Mouse (Mus musculus) layer of hippocampus, postnatal 14 days (tissue): ENCODE results near the gene Fgfr2. TPM values are rescaled to one million over a fixed set of nuclear protein-coding genes. Genes with fewer than 3 reads are reported as not detected.

Experiments used
- DNase-seq, 2 experiments: peaks; one replicate each; pipeline ENCODE4 v3.0.0; 2021 to 2022; ENCODE audit warnings: low spot score in 2 of 2, mixed read lengths in 1 of 2
- total RNA-seq, 2 experiments: library from RNA; stranded (reverse); gene quantifications; 2 replicates each; pipeline ENCODE4 v1.2.3; 2021

The Fgfr2 gene
- total RNA-seq, 2 experiments from 2014 or later = 38.3 to 40.2 TPM

GRCm38 (mm10) chr7:132892311-132892661 lies 230.9 kb downstream of the Fgfr2 start:
- no peak for DNase-seq

DNA sequence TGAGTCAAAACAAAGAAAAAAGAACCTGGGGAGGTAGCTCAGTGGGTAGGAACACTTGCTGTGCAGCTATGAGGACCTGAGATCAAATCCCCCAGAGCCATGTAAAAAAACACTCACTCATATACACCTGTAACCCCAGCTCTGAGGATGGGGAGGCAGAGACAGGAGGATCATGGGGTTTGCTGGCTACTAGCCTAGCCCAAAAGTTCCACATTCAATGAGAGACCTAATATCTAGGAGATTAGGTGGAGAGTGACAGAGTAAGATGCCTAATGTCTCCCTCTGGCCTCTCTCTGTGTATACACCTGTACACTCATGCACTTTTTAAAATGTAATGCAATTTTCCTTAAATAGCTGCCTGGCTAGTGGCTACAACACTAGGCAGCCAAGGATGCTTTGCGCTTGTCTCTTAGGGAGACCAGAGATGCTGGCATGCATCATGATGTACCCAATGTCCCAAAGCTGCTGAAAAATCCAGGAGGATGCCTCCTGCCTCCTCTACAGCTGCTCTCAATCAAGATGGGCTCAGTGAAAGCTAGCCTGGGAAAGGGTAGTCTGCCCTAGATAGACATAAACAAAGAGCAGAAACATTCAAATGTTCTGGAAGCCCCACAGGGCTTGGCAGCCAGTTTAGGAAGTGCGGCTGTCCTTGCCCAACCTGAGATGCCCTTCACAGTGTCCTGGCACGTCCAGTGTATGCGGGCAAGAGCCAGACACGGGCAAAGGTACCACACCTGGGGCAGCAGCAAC lies 231.4 kb downstream of the Fgfr2 start:
- DNase-seq = no peak

- DNase-seq = no peak
These were observed 232.9 kb downstream of the Fgfr2 start for GRCm38 (mm10) chr7:132890201-132890600.

DNA sequence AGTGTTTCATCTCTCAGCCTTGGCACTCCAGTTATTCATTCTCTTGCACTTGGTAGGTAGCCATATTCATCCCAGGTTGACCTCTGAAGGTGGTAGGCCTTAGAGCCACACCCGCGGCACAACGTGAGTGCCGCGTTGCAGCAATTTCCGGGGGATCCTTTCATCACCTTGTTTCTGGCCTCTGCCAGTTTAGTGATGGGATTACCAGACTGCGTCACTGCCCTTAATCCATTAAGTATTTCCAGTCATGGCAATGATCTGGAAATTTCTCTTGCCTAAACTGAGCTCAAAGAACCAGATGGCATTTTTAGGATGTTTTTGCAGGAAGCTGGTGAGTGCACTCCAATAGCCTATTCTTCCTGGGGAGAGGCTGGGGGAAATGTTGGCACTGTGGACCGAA lies 233.5 kb downstream of the Fgfr2 start:
- no peak for DNase-seq

GRCm38 (mm10) chr7:132888518-132889249 lies 234.5 kb downstream of the Fgfr2 start:
- no peak for DNase-seq

DNA sequence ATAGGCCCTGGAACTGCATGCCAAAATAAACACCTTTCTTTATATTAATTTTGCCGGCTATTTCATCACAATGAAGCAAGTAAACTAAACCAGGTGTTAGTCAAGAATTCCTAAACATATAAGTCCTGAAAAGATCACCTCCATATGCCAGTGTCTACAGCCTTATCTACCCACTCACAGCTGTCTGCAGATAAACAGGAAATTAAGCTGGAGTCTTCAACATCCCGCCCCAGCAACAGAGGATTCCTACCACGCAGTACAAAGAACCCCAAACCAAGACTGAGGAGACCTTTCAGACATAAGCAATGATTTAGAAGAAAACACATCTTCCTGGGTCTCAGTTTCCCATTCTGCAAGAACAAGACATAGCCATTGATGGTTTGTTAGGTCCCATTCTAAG lies 235.1 kb downstream of the Fgfr2 start:
- no peak for DNase-seq

GRCm38 (mm10) chr7:132887019-132887804 lies 235.9 kb downstream of the Fgfr2 start:
- no peak for DNase-seq

DNA sequence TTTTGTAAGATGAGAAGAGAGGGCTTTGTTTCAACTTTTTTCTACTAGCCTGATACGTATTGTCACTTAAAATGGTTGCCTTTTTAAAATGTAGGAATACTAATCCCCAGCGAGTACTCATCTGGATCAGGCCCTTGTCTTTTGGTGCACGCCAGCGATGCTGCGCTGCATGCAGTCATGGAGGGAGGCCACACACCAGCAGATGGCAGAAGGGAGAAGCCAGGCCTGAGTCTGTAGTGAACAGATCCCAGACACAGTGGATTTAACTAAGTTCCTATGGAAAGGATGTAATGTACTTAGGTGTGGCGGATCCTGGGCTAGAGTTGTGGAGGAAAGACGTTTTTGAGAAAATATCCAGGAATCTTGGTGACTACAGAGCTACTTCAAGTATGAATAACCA lies 239.1 kb downstream of the Fgfr2 start:
- peak in 1 of 2 experiments; percentile 34 for DNase-seq

GRCm38 (mm10) chr7:132882343-132882742 lies 240.8 kb downstream of the Fgfr2 start:
- no peak for DNase-seq

GRCm38 (mm10) chr7:132880276-132880675 lies 242.9 kb downstream of the Fgfr2 start:
- DNase-seq = no peak

DNA sequence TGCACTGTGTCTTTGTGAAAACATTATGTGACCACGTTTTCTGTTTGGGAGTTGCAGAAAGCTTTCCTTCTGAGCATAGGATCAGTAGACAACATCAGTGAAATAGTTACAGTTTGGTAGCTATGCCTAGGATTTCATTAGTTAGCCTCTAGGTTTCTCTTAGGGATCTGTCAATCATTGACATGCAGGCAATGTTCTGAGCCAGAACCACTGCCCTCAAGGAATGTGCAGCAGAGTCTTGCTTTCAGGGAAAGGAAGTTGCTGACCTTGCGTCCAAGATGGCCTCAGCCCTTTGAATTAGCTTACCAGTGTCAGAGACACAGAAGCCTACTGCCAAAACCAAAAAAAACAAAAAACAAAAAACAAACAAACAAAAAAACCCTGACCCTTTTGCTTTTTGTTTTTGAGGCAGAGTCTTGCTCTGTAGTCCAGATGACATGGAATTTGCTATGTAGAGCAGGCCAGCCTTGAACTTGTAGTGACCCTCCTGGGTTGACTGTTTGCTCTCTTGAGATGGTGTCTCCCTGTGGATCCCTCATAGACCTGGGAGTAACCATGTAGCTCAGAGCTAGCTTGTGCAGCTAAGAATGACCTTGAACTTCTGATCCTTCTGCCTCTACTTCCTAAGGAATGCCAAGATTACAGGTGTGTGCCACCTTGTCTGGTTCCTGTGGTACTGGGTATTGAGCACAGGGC lies 247.6 kb downstream of the Fgfr2 start:
- DNase-seq = no peak

DNA sequence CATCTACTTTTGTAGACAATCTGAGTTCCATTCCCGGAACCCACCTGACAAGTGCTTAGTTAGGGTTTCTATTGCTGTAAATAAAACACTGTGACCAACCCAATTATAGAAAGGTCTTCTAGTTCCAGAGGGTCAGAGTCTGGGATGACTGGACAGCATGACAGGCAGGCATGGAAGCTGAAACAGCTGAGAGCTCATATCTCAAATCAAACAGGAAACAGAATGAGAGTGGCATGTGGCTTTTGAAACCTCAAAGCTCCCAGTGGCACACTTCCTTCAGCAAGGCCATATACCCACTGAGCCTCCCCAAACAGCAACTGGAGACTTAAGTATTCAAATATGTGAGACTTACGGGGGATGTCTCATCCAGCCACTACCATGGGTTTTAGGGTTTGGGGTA lies 250.1 kb downstream of the Fgfr2 start:
- no peak for DNase-seq

GRCm38 (mm10) chr7:132866316-132866715 lies 256.8 kb downstream of the Fgfr2 start:
- DNase-seq = no peak

DNA sequence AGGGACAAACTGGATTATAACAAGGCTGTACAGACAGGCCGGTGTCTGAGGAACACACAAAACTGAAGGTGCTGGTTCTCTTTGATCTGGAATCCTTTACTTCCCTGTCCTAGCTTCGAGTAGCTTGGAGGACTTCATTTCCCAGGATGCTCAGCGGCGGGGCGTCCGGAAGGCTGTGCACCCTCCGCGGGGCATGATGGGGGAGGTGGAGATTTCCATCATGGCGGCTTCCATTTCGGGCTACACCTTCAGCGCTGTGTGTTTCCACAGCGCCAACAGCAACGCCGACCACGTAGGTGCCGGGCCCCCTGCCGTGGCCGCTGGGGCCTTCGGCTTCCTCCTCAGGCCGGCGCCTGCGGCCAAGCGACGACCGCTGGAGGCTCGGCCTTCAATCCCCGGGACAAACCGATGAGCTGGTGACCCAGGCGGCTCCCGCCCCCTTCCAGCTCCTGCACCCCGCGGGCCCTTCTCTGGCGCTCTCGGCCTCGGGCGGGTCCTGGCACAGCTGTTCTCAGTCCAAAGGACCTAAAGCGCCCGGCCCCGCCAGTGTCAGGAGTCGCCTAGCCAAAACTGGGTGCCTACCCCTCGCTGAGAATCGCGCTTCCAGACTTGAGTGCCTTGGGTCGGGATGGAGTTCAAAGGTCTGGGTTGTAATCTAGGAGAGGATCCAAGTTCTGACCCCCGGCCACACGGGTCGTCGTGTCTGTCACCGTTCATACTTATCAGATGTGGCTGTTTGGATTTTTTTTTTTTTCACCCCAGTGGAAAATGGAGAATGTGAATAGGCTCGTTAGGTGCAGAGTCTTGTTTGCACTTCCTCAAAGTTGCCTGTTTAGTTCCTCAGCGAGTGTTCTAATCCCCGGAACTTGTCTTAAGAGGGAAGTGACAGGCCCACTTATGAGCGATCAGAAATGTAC lies 263.9 kb downstream of the Fgfr2 start, which contains the start of gene Abraxas2:
TSS of gene Abraxas2 (plus strand) at position 184 of the 917 bp plus-strand sequence.
- peak; percentile 82 to 92 for DNase-seq

- no peak for DNase-seq
These were observed 265.0 kb downstream of the Fgfr2 start for GRCm38 (mm10) chr7:132858043-132858608.

GRCm38 (mm10) chr7:132856083-132856482 lies 267.1 kb downstream of the Fgfr2 start:
- DNase-seq = no peak

DNA sequence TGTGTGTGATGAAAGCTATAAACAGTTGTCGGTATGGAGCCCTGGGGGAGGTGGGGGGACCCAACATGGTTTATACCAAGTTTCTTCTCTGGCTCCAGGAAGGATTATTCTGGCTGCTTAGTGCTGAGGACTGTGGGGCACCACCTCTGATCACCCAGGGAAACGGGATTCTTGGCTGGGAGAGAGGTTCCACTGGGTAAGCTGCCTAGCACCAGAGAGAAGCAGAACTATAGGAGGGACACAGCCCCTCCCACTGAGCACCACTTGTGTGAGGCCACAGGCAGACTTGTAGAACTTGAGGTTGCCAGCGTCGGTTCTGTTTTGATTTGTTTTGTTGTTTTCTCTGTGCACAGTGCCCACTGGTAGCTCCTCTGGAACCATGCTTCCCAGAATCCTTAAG lies 269.2 kb downstream of the Fgfr2 start:
- peak in 1 of 2 experiments; percentile 29 for DNase-seq

DNA sequence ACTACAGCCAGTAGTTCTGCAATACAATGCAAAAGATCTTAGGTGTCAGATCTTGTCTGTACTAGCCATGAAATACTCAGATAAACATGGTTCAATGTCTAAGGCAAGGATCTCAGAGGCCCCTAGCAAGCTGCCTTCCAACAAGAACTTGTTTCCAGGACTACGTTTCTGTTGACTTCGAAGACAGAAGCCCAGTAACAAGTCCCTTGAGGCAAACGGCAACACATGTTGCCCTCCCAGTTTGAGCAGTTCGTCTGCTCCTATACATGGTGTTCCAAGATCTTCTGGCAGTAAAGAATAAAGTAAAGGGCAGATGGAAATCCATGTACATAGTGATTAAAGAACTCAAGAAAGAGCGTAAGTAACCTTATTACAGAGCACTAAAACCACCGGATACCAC lies 269.8 kb downstream of the Fgfr2 start:
- no peak for DNase-seq

DNA sequence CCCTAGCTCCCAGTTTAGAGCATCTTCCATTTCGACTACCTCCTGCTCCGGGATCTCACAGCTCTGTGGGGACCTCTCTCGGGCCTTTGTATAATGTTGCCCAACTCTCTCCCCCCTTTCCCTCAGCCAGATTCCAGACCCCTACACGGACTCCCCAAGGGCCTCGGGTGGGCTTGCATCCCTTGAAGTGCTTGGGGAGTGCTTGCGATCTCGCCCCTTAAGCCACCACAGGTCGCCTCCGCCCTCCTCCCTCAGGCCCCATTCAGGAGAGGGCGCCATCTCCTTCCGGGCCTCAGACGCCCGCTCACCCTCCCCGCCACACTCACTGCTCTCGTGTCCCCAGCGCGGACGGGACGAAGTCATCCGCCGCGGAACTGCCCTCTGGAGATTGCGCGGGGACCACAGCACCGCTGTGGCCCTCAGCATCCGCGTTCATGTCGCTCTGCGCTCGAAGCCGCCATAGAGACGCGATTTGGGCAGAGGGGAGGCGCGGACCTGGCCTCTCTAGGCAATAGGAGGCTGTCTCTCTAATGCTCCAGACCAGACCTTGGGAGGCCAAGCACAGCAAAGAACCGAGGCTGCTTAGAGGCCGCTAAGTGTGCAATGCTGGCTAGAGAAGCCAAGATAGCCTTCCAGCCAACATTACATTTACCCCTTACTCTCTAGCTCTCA lies 270.8 kb downstream of the Fgfr2 start, which contains the start of gene Eef1akmt2:
TSS of gene Eef1akmt2 (minus strand) at position 501 of the 672 bp plus-strand sequence.
- peak; percentile 82 to 86 for DNase-seq
